Mouse (Mus musculus) kidney, postnatal 4 days (tissue): ENCODE results near the gene Ifne.

Source experiments
- DNase-seq, 2 experiments: peaks; one replicate each; pipeline ENCODE4 v3.0.0; 2021; ENCODE audit warnings: mixed read lengths in 2 of 2

Gene Ifne

DNA sequence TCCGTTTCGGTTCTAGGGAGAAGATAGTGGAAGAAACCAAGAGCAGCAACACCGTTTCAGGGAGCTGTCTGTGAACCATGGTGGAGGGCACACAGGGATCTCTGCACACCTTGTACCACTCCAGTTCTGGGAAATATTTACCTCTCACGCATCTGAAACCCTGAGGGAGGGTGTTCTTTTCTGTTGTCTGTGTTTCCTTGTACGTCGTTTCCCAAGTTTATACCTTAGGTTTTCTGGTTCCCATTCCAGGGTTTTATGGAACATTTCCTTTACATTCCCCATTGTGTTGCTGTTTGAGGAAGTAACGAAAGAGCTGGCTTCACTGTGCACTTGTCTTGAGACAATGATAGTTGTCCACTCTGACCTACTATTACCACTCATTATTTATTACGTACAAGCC lies at the start of gene Ifne:
Ifne (minus strand) TSS at position 101 of the 400 bp plus-strand sequence.
- no peak for DNase-seq

GRCm38 (mm10) chr4:88928341-88929102 lies 48.5 kb upstream of the Ifne start:
- no peak for DNase-seq

GRCm38 (mm10) chr4:88927850-88928249 lies 47.8 kb upstream of the Ifne start:
- no peak for DNase-seq

DNA sequence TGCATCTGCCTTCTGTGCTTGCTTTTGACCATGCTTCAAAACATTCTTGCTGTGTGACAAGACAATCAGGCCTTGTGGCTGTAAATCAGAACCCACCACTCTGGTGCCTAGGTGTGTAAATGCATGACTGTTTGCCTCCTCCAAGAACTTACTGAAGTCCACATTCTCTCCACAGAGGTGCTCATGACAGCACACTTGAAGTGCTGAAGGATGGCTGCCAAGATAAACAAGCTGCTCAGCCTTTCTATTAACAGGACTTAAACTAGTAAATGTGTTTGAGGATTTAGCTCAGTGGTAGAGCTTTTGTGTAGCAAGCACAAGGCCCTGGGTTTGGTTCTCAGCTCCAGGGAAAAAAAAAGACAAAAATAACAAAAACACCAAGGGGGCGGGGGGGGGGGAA lies 46.6 kb upstream of the Ifne start:
- no peak for DNase-seq

DNA sequence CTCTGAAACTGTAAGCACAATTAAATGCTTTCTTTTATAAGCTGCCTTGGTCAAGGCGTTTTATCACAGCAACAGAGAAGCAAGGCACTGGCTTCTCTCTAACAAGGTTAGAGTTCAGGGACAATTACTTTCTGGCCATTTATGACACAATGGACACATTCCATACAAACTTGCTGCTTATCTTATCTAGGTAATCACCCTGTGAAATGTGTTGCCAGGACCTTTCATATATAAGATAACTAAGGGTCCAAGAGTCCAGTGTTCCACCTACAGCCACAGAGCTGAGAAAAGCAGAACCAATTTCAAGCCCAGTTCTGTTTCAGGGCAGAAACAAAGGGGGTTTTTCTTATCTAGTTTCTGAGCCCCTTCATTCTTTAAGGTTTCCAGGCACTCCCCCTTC lies 46.1 kb upstream of the Ifne start:
- DNase-seq = no peak

DNA sequence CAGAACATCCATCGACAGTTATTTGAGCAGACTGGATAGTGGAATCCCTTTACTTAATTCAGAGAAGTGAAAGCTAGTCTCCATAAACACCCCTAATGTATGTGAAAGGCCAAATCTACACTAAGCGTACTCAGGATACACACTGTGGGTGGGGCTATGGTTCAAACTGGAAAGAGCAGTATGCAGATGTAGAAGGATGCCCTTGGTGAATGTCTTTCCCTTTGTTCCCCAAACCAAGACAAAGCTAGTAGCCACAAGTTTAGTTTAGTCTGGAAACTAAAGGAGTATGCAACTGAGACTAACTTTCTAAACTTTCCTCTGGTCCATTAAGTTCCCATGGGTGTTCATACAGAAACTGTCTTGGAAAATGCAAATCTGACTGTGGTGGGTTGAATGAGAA lies 45.5 kb upstream of the Ifne start:
- no peak for DNase-seq

DNA sequence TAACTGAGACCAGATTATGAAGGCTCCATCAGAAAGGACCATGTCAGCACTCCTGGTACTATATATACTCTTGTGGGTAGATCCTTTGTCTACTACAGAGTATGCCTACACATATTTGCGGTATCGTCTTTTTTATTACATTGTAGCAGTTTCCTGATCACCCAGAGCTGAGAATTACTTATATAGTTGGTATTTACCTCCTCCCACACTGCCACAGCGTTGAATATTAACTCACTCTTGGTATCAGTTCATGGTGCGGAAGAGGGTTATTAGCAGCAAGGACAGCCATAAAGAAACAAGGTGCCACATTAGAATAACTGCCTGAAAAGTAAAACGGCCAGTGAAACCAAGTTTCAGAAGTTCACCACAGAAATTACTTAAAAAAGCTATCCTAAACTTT lies 41.3 kb upstream of the Ifne start:
- no peak for DNase-seq

- no peak for DNase-seq
Measured at GRCm38 (mm10) chr4:88917770-88918460, 37.9 kb upstream of the Ifne start.

DNA sequence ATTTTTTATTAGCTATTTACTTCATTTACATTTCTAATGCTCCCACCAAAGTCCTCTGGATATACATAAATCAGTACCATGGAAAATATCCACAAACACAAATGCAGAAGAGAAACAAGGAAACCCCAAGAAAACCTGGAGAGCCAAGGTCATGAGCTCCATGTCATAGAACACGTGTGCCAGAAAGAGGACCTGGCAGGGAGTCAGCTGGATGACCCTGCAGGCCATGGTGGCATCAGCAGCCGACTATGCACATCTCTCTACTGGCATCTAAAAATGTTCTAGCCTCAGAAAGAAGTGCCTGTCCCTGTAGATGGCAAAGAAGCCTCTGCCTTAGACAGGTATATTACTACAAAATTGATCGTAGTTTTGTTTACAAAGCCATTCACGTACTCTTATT lies 36.3 kb upstream of the Ifne start:
- no peak for DNase-seq

DNA sequence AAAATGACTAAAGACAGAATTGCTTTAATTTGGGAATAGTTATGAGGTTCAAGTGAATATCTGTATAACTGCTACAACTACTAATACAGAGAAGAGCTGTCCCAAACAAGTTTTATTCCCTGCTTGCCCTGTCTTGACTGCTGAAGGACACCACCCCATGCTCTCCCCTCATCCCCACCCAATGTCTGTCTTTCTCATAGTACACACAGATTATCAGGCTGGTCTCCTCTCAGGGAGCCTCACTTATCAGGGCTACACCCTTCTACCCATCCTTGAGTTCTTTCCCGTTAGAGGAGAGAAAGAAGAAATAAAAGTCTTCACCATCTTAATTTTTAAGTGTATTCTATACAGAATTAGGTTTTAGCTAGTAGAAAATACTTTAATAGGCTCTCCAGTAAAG lies 34.0 kb upstream of the Ifne start:
- DNase-seq = no peak

GRCm38 (mm10) chr4:88912882-88913281 lies 32.9 kb upstream of the Ifne start:
- no peak for DNase-seq

DNA sequence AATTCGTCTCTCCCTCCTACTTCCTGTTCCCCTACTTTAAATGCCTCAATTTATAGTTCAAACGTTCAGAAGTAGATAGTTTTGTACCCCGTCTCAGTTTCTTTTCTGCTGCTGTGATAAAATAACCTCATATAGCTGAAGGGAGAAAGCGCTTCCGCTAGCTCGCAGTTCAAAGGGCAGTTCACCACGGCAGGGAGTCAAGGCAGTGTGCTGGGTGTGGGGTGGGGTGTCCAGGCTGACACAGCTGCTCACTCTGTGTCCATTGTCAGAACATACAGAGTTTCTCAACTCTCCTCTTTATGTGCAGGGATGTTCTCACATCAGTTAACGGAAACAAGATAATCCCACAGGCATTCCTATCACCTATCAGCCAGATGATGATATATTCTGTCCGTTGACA lies 32.2 kb upstream of the Ifne start:
- no peak for DNase-seq

GRCm38 (mm10) chr4:88909600-88910534 lies 29.9 kb upstream of the Ifne start:
- DNase-seq = no peak

DNA sequence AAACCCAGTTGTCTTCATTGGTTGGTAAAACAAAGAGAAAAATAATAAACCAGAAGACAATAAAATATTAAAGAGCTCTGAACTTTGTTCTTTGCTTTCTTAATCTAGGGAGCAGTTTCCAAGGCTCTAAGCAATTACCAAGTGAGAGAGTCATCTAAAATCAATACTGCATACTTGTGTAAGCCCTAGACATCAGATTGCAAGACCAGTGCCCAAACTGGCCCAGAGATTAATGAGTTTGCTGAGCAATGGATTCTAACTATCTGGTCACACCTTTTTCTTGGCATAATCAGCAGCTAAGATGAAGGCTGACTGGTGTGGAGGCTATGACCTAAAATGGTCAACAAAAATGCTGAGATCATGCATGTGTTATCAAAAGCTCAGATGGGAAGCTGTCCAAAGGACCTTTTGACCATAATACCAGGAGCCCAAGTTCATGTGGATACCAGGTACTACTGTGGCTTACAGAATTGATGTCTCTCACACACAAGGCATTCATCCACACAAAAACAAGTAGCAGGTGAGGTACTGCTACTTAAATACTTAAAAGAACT lies 13.3 kb upstream of the Ifne start:
- no peak for DNase-seq

DNA sequence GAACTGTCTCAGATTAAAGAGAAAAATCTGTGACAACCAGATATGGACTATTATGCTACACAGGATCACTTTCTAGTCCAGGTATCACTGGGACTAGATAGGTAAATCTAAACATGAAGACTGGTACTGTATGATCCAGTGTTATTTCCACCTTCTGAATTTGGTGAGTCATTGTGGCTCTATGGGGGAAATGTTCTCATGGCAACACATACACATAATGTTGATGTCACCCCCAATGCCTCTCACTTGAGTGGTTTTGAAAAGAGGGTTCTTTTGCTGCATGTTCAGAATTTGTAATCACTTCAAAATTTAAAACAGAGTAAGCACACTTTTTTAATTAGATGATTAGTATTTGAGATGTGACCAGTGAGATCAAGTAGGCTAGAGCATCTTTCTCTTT lies 8.2 kb upstream of the Ifne start:
- DNase-seq = no peak

- DNase-seq = no peak
Measured at GRCm38 (mm10) chr4:88878772-88879171, 1.2 kb downstream of the Ifne start.

GRCm38 (mm10) chr4:88878246-88878645 lies 1.8 kb downstream of the Ifne start:
- DNase-seq = peak in 1 of 2 experiments; percentile 31

- no peak for DNase-seq
Measured at GRCm38 (mm10) chr4:88876520-88876919, 3.5 kb downstream of the Ifne start.

- DNase-seq = no peak
Measured at GRCm38 (mm10) chr4:88875435-88876095, 4.4 kb downstream of the Ifne start.

GRCm38 (mm10) chr4:88872691-88873090 lies 7.3 kb downstream of the Ifne start:
- no peak for DNase-seq

GRCm38 (mm10) chr4:88867926-88868911 lies 11.8 kb downstream of the Ifne start:
- DNase-seq = peak; percentile 31 to 58
